Mouse (Mus musculus): ENCODE measurements at regions not wholly inside any gene's neighbourhood (a gene's known extent, or its start where the extent isn't known, plus 50 kb on each side); places are given as distances from the start of the nearest gene placed in this dataset.

- no peak for DNase-seq (ENCODE audit: low spot score)
- intact Hi-C loops (cut with DNase I) = no loop called here
These were observed 470.2 kb upstream of the 5930422O12Rik start for GRCm38 (mm10) chr8:32958331-32958730.

- DNase-seq (ENCODE audit: low spot score) = no peak
- intact Hi-C loops (cut with DNase I) = no loop called here
These were observed 469.7 kb upstream of the 5930422O12Rik start for GRCm38 (mm10) chr8:32958855-32959254.

GRCm38 (mm10) chr8:32959326-32960064, 469.0 kb upstream of the 5930422O12Rik start:
- DNase-seq (ENCODE audit: low spot score) = no peak
- intact Hi-C loops (cut with DNase I) = no loop called here

- intact Hi-C loops (cut with DNase I) = no loop called here
These were observed 438.3 kb upstream of the 5930422O12Rik start for GRCm38 (mm10) chr8:32990216-32990615.

GRCm38 (mm10) chr8:33003967-33004564, 424.4 kb upstream of the 5930422O12Rik start:
- no peak for DNase-seq (ENCODE audit: low spot score)
- intact Hi-C loops (cut with DNase I) = no loop called here

More at GRCm38 (mm10) chr8:32990216-32990615, 438.3 kb upstream of the 5930422O12Rik start:
- DNase-seq (ENCODE audit: low spot score) = no peak

GRCm38 (mm10) chr8:33004570-33004969, 423.9 kb upstream of the 5930422O12Rik start:
- no peak for DNase-seq (ENCODE audit: low spot score)
- intact Hi-C loops (cut with DNase I) = no loop called here

- intact Hi-C loops (cut with DNase I) = no loop called here
These were observed 418.4 kb upstream of the 5930422O12Rik start for GRCm38 (mm10) chr8:33010106-33010505.

GRCm38 (mm10) chr8:33012784-33013183, 415.7 kb upstream of the 5930422O12Rik start:
- intact Hi-C loops (cut with DNase I) = no loop called here
- DNase-seq (ENCODE audit: low spot score) = no peak

More at GRCm38 (mm10) chr8:33010106-33010505, 418.4 kb upstream of the 5930422O12Rik start:
- no peak for DNase-seq (ENCODE audit: low spot score)

GRCm38 (mm10) chr8:33015861-33016260, 412.6 kb upstream of the 5930422O12Rik start:
- intact Hi-C loops (cut with DNase I) = no loop called here
- DNase-seq (ENCODE audit: low spot score) = no peak

GRCm38 (mm10) chr8:33026973-33027372, 401.5 kb upstream of the 5930422O12Rik start:
- intact Hi-C loops (cut with DNase I) = no loop called here
- no peak for DNase-seq (ENCODE audit: low spot score)

GRCm38 (mm10) chr8:33029453-33029852, 399.1 kb upstream of the 5930422O12Rik start:
- no peak for DNase-seq (ENCODE audit: low spot score)
- intact Hi-C loops (cut with DNase I) = no loop called here

GRCm38 (mm10) chr8:33052017-33052416, 376.5 kb upstream of the 5930422O12Rik start:
- no peak for DNase-seq (ENCODE audit: low spot score)

GRCm38 (mm10) chr8:33065566-33065965, 362.9 kb upstream of the 5930422O12Rik start:
- intact Hi-C loops (cut with DNase I) = no loop called here
- no peak for DNase-seq (ENCODE audit: low spot score)

More at GRCm38 (mm10) chr8:33052017-33052416, 376.5 kb upstream of the 5930422O12Rik start:
- intact Hi-C loops (cut with DNase I) = no loop called here

GRCm38 (mm10) chr8:33066168-33066567, 362.3 kb upstream of the 5930422O12Rik start:
- no peak for DNase-seq (ENCODE audit: low spot score)
- intact Hi-C loops (cut with DNase I) = no loop called here

GRCm38 (mm10) chr8:33067453-33068039, 361.0 kb upstream of the 5930422O12Rik start:
- intact Hi-C loops (cut with DNase I) = no loop called here
- no peak for DNase-seq (ENCODE audit: low spot score)

- intact Hi-C loops (cut with DNase I) = no loop called here
- no peak for DNase-seq (ENCODE audit: low spot score)
These were observed 360.0 kb upstream of the 5930422O12Rik start for GRCm38 (mm10) chr8:33068468-33068867.

GRCm38 (mm10) chr8:33075186-33075585, 353.3 kb upstream of the 5930422O12Rik start:
- DNase-seq (ENCODE audit: low spot score) = no peak

GRCm38 (mm10) chr8:33076253-33076652, 352.3 kb upstream of the 5930422O12Rik start:
- no peak for DNase-seq (ENCODE audit: low spot score)
- intact Hi-C loops (cut with DNase I) = no loop called here

More at GRCm38 (mm10) chr8:33075186-33075585, 353.3 kb upstream of the 5930422O12Rik start:
- intact Hi-C loops (cut with DNase I) = no loop called here

- intact Hi-C loops (cut with DNase I) = no loop called here
- no peak for DNase-seq (ENCODE audit: low spot score)
These were observed 350.4 kb upstream of the 5930422O12Rik start for GRCm38 (mm10) chr8:33078125-33078524.

- no peak for DNase-seq (ENCODE audit: low spot score)
- intact Hi-C loops (cut with DNase I) = no loop called here
These were observed 348.5 kb upstream of the 5930422O12Rik start for GRCm38 (mm10) chr8:33079867-33080585.
